Mouse (Mus musculus) embryo, embryonic 11 days (tissue): ENCODE measurements around the gene Rorb.
A peak's percentile ranks its signal among the peaks of the same experiment; 100 is the strongest.

Source experiments
- DNase-seq: peaks from one replicate; pipeline ENCODE4 v3.0.0-alpha.2; 2015

Rorb gene

GRCm38 (mm10) chr19:19004023-19004656, 106.9 kb downstream of the Rorb start:
- no peak for DNase-seq

- DNase-seq = no peak
These were observed 112.0 kb downstream of the Rorb start for GRCm38 (mm10) chr19:18998966-18999365.

GRCm38 (mm10) chr19:18997711-18998110, 113.3 kb downstream of the Rorb start:
- DNase-seq = no peak

GRCm38 (mm10) chr19:18979996-18980395, 131.0 kb downstream of the Rorb start:
- DNase-seq = no peak

- peak; percentile 78 for DNase-seq
These were observed 136.0 kb downstream of the Rorb start for GRCm38 (mm10) chr19:18974796-18975660.

- peak; percentile 1 for DNase-seq
These were observed 141.6 kb downstream of the Rorb start for GRCm38 (mm10) chr19:18969386-18969785.

- DNase-seq = no peak
These were observed 143.7 kb downstream of the Rorb start for GRCm38 (mm10) chr19:18967307-18967706.

- peak; percentile 7 for DNase-seq
These were observed 151.1 kb downstream of the Rorb start for GRCm38 (mm10) chr19:18959862-18960261.

- no peak for DNase-seq
These were observed 158.2 kb downstream of the Rorb start for GRCm38 (mm10) chr19:18952806-18953205.

GRCm38 (mm10) chr19:18947193-18947592, 163.8 kb downstream of the Rorb start:
- no peak for DNase-seq

- no peak for DNase-seq
These were observed 165.7 kb downstream of the Rorb start for GRCm38 (mm10) chr19:18945265-18945664.

GRCm38 (mm10) chr19:18941391-18941790, 169.6 kb downstream of the Rorb start:
- DNase-seq = no peak

GRCm38 (mm10) chr19:18911755-18912340, 199.1 kb downstream of the Rorb start:
- no peak for DNase-seq

GRCm38 (mm10) chr19:18909641-18910040, 201.4 kb downstream of the Rorb start:
- DNase-seq = no peak

- DNase-seq = no peak
These were observed 205.5 kb downstream of the Rorb start for GRCm38 (mm10) chr19:18905511-18905910.

GRCm38 (mm10) chr19:18902694-18903067, 208.3 kb downstream of the Rorb start:
- no peak for DNase-seq

GRCm38 (mm10) chr19:18902041-18902693, 208.8 kb downstream of the Rorb start:
- DNase-seq = peak; percentile 27

GRCm38 (mm10) chr19:18898238-18898637, 212.8 kb downstream of the Rorb start:
- no peak for DNase-seq

- DNase-seq = no peak
These were observed 220.8 kb downstream of the Rorb start for GRCm38 (mm10) chr19:18890216-18890615.

GRCm38 (mm10) chr19:18889632-18890031, 221.4 kb downstream of the Rorb start:
- no peak for DNase-seq

GRCm38 (mm10) chr19:18889117-18889627, 221.8 kb downstream of the Rorb start:
- peak; percentile 69 for DNase-seq

GRCm38 (mm10) chr19:18888491-18889116, 222.4 kb downstream of the Rorb start:
- DNase-seq = peak; percentile 45
